Mouse (Mus musculus): ENCODE data around the gene Cdc6.
"Not testable (repeated sequence)": the region's sequence is repeated elsewhere in the genome, so short reads cannot be mapped to it uniquely, and the experiment has no call there.

The Cdc6 gene

DNA sequence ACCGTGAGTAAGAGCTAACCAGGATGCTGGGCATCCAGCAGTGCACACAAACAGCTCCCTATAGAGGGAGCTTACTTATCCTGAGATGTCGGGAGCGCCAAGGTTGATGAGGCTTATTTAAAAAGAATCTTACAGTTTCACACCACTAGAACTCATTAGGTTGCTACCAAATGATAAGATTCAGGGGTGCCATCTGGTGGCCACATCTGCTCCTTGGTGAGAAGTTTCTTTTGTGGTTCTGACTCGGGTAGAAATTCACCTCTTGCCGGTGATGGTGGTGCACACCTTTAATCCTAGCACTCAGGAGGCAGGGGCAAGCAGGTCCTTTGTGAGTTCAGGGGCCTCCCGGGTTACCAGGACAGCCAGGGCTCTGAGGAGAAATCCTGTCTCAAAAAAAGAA is 2.1 kb downstream of the Cdc6 start:
- DNase-seq (ENCODE audit: low spot score in 2 of 2), result peak; percentile 50 to 53

DNA sequence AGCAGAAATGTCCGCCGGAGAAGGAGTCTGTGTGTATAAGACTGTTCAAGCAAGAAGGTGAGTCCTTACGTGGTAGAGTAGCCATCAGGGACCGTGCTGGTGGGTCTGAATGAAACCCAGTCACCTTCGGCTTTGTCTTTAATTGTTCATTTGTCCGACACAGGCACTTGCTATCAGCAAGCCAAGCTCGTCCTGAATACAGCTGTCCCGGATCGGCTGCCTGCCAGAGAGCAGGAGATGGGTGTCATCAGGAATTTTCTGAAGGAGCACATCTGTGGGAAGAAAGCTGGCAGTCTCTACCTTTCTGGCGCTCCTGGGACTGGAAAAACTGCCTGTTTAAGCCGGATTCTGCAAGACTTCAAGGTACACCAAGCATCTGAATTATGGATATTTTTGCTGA is 2.8 kb downstream of the Cdc6 start:
- no peak for DNase-seq (ENCODE audit: low spot score in 2 of 2)

DNA sequence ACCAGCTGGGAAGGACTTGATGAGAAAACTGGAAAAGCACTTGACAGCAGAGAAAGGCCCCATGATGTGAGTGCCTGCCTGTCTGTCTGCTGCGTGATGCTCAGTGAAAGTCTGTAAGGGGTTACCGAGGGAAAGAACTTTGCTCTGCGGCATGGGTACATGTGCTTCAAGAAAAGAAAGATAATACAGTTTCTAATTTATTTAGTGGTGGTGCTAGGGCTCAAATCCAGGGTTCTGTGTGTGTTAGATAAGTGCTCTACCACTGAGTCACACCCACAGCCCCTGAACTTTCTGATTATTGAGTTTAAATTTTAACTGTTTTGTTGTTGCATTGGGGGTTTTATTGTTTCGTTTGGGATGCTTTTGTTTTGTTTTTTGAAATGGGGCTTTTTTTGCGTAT is 3.9 kb downstream of the Cdc6 start:
- no peak for DNase-seq (ENCODE audit: low spot score in 2 of 2)

DNA sequence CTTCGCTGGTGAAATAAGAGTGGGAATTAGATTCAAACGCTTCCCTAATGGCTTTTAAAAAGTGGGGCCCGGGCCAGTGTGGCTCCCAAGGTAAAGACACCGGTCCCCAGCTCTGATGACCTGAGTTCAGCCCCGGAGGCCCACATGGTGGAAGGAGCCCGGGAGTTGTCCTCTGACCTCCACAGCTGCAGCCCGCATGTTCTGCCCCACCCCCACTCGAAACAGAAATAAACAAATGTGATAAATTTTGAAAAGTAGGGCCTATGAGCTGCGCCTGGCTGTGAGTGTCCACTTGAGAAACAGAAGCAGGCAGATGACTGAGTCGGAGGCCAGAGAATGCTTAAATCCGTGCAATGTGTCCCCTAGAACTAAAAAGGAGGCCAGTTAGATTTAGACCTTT is 6.6 kb downstream of the Cdc6 start:
- DNase-seq (ENCODE audit: low spot score in 2 of 2), result no peak

DNA sequence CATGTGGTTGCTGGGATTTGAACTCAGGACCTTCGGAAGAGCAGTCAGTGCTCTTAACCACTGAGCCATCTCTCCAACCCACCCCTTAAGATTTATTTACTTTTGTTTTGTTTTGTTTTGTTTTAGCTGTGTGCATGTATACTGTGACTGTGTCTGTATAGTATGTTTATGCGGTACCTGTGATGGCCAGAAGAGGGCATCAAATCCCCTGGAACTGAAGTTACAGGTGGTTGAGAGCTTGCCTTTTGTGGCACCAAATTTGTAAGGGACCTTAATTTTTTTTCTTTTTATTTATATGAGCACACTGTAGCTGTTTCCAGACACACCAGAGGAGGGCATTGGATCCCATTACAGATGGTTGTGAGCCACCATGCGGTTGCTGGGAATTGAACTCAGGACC is 8.8 kb downstream of the Cdc6 start:
- DNase-seq (ENCODE audit: low spot score in 2 of 2), result not testable (repeated sequence)

DNA sequence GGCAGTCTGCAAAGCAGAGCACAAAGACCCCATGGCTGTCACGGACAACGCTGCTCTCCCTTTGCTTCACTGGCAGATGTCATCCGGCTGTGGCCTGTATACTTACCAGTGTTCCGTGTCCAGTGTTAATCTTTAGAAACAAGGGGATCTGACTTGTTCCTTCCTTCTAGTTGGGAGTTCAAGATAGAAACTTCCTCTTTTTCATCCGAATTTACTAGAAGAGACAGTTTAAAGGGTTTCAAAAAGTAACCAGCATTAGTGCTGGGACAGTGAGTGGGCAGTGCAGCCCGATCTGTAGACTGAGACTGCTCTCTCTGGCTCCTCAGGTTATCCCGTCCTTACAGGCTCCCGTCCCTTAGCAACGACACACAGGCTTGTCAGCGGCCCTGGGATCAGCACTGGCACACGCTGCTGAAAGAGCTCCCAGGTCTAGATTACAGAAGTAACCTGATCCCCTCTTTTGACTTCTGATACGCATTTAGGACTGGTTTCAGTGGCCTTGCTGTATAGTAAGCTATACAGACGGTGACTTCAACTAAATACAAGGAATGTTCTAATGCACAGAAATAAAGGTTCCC is 9.9 kb downstream of the Cdc6 start:
- DNase-seq (ENCODE audit: low spot score in 2 of 2), result no peak

DNA sequence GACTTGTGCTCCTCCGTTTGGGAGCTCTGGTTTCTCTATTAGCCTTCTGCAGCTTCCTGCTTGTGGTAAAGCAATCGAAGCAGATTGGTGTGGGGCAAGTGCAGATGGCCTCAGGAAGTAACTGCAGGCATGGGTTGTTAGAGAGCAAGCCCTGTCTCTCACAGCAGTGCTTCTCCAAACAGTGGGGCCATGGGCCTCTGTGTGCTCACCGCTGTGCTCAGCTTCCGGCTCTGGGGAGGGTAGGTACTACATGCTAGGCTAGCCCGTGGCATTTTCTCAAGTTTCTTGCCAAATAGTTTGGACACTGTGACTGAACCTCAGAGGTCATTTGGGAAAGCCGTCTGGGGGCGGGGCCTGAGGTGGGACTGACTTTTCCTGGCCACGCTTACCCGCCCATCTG is 10.6 kb downstream of the Cdc6 start:
- DNase-seq (ENCODE audit: low spot score in 2 of 2), result no peak

DNA sequence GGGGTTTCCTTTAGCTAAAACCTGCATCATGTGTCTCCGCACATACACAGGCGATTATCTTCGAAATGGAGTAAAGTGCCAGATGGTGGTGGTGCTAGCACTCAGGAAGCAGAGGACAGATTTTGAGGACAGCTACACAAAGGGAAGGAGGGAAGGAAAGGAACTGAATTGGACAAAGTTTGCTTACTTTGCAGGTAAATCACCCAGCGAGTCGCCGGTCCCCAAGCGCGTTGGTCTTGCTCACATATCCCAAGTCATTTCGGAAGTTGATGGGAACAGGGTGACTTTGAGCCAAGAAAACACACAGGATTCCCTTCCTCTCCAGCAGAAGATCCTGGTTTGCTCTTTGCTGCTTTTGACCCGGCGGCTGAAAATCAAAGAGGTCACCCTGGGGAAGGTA is 11.4 kb downstream of the Cdc6 start:
- DNase-seq (ENCODE audit: low spot score in 2 of 2), result no peak

DNA sequence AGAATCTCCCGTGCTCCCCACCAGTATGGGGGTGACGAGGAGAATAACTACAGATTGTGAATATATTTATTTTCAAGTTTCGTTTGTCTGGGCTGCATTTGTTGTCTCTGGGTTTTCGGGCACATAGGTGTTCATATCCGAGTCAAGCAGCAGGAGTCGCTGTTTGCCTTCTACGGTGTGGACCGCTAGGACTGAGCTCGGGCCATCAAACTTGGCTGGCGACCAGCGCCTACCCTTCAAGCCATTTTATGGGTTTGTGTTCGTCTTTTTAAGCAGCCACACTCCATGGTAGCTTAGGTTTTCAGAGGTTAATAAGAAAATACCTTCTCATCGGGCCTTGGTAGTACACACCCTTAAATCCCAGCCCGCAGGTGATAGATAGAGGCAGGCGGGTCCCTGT is 14.2 kb downstream of the Cdc6 start:
- DNase-seq (ENCODE audit: low spot score in 2 of 2), result not testable (repeated sequence)

DNA sequence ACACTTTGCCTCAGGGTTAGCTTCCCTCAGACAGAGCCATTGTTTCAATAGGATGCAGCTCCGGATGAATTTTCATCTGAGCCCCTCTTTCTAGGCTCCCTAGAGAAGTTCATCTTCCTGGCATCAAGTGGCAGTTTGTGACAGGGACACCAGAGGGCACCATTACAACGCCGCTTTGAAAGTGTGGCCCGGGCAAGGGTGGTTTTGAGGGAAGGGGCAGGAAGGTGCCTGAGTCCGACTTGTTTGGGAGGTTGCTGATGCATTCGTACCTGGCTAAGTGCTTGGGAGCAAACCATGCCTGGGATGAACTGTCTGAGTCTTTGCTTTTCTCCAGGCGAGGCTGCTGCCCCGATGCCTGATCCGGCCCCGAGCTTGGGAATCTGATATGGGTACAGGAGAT is 14.7 kb downstream of the Cdc6 start:
- not testable (repeated sequence) for DNase-seq (ENCODE audit: low spot score in 2 of 2)

DNA sequence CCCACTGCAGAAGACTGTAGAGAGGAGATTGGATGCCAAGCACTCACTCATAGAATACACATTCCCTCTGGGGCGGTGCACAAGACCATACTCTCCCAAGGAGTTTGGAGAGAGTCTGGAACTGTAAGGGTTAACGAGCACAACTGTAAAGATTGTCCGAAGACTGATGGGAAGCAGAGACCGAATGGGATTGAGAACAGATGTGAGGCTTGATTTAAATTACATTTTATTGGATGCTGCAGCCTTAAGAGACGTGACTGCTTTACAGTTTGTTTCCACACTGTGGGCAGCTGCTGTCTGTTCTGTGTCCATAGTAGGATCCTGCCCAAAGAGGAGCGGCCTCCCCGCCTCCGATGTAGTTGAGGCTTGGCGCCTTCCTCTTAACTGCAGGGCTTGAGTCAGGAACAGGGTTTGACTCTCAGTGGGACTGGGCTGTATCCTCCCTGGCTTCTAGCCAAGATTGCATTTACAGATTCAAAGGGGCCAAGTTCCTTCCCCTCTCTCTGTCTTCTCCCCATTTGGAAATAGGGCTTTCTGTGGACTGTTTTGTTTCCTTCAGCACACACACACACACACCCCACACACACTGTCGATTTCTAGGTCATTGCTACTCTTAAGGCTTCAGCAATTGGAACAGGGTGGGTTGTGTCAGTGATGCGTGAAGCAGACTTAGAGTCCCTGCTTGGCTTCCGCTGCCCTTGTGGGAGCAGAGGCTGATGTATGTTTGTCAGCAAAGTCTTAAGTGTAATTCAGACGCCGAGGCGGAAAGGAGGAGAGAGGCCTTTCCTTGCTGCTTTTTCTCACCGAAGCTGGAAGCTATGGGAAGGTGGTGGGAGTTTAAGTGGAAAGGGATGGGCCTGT is 15.5 kb downstream of the Cdc6 start:
- not testable (repeated sequence) for DNase-seq (ENCODE audit: low spot score in 2 of 2)

DNA sequence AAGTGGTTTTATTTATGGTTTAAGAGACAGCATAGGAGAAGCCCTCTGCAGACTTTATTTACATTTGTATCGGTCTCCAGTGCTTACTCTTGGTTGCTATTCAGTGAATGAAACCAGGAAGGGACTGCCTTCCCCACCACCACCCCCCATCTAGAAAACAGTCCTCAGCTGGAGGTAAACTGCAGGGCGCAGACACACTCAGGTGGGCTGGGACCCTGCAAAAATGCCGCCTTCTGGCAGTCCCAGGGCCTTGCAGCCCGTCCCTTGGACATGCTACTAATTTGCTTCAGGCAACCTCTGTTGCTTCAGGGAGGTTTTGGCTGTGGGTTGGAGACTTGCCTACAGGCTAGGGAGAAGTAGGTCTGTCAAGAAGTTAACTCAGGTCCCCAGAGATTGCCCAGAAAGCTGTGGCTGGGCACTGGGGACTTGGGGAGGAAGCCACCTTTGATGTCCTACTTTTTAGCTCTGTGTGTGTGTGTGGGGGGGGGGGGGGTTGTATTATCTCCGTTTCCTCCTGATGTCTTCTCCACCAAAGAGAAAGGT is 17.1 kb downstream of the Cdc6 start:
- DNase-seq (ENCODE audit: low spot score in 2 of 2), result no peak

DNA sequence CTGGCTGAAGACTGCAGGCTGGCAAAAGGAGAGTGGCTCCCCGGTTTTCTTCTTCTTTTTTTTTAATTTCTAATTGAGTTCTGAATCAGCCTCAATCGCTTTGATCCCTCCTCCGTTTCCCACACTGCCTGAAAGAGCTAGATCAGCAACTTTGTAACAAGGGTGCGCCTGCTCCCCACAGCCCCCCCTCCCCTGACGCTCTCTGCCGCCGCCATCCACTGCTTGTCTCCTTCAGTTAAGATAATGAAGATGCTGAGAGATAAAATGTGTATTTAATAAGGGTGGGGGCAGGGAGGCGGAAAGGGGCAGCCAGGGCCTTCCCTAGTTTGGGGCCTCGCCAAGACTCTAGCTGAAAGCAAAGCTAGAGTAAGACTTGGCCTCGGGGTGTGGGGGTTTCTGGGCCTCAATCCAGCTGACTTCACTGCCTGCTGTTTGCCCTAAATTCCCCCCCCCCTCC is 17.7 kb downstream of the Cdc6 start:
- no peak for DNase-seq (ENCODE audit: low spot score in 2 of 2)

DNA sequence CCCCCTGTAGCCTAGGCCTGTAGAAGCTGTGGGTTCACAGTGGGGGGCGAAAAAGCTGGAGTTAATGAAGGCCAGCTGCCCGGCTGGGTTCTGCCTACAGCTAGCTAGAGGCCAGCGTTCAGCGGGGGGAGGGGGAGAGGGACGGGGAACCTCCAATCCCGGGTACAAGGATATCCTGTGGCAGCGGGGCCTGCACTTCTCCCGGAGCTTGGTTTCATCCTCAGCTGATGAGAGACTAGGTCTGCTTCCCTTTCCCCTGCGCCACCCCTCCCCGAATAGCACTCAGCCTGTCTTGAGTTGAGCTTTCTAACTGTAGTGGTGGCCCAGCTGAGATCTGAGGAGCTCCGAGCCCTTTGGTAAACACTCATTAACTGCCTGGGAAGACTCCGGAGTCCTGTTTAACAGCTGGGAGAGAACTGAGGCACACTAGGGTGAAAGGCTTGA is 18.3 kb downstream of the Cdc6 start:
- no peak for DNase-seq (ENCODE audit: low spot score in 2 of 2)

DNA sequence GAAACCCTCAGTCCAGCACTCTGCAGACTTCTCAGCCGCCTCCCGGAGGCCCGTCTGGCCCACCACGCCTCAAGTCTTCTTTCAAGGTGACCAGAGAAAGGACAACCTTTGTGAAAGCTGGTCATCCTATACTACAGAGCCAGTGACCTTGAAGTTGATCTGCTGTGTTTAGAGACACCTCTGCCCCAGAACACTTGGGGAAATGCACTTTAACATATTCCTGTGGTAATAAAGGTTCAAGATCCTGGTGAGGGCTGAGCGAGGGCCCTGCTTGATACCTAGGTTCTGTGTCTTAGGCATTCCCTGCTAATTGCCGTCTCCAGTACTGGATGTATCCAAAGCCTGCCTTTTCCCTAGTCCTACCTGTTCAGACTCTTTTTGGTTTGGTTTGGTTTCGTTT is 19.0 kb downstream of the Cdc6 start:
- no peak for DNase-seq (ENCODE audit: low spot score in 2 of 2)

DNA sequence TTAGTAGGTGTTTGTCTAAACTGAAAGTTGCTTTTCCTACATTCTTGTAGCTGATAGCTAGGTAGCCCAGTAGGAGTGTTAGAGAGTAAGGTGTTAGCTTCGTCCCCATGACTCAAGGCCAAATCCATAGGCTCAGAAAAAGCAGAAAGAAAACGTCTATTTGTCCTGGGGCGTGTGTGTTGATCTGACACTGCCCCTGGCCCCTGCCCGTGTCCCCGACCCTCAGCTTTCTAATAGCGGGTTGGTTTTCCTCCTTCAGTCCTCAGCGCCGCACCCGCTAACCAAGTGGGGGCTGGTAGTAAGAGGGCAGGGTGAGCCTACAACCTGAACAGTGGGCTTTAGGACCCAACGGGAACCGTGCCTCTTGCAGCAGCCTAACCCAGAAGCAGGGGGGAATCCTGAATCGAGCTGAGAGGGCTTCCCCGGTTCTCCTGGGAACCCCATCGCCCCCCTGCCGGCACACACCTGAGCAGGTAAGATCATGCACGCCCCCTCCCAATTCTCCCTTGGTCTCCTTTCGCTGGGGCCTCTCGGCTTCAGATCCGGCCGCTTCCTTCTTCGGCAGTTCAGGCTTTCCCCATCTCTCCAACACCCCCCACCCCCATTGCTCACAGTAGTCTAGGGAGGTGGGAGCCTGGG is 20.0 kb downstream of the Cdc6 start, which contains the start of gene Rara:
Rara (plus strand) TSS at position 381 of the 639 bp plus-strand sequence.
- DNase-seq (ENCODE audit: low spot score in 2 of 2), result no peak

DNA sequence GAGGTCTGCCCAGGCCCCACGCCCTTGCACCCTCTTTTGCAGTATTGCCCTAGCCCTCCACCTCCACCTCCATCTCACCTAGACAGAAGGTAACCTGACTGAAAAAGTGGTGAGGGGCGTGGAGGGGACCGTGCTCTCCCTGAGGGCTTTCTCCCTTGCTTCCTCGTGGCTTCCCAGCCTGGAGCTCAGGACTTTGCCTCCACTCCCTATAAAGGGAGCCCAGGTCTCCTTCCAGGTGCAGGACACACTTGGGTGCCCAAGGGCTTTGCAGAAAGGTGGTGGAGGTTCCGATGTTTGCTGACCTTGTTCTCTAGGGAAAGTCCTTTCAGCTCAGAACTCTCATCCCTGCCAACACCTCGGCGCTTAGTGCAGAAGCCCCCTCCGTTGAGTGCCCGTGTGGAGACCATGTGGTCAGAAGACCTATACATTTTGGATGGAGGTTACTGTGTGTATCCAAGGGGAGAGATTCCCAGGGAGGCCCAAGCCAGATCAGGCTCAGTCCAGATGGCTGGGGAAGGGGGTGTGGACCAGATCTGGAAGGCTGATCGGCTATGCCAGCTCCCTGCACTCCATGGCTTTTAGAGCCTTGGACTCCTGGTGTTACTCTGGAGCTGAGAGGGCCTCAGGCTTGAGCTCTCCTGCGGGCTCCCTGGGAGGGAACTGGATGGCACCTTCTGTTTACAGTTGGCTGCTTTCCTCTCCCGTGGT is 20.7 kb downstream of the Cdc6 start:
- no peak for DNase-seq (ENCODE audit: low spot score in 2 of 2)

DNA sequence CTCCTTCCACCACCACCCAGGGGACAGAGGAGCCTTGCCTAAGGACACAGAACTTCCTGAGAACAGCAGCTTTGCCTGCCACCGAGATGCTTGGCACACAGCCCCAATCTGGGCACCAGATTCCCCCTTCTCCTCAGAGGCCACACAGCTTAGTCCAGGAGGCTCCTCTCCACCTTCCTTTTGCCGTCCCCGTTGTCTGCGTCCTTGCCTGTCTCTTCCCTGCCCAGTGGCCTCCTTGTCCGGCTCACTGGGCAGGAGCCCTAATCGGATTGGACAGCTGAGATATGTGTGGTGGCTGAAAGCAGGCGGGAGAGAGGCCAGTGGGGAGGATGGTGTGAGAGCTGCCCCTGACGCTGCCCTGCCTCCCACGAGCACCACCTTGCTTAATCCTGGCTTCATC is 21.9 kb downstream of the Cdc6 start:
- DNase-seq (ENCODE audit: low spot score in 2 of 2), result no peak

DNA sequence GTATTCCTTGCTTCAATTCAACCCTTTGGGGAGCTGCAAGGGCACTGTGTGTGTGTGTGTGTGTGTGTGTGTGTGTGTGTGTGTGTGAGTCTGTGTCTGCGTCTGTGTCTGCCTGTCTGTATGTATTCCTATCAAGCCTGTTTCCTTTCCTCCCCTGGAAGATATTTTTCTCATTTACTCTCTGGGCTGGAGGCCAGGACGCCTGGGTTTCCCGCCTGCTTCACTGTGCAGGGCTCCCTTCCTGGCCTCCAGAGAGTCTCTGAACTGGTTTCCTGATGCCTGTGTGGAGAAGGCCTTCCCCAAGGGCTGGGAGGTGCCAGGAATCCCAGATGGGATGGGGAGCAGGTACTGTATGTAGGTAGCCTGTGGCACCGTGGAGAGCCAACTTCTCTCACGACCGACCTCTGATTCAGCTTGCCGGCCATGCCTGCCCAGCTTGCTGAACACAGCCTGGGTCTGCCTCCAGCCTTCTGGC is 22.6 kb downstream of the Cdc6 start:
- DNase-seq (ENCODE audit: low spot score in 2 of 2), result no peak

DNA sequence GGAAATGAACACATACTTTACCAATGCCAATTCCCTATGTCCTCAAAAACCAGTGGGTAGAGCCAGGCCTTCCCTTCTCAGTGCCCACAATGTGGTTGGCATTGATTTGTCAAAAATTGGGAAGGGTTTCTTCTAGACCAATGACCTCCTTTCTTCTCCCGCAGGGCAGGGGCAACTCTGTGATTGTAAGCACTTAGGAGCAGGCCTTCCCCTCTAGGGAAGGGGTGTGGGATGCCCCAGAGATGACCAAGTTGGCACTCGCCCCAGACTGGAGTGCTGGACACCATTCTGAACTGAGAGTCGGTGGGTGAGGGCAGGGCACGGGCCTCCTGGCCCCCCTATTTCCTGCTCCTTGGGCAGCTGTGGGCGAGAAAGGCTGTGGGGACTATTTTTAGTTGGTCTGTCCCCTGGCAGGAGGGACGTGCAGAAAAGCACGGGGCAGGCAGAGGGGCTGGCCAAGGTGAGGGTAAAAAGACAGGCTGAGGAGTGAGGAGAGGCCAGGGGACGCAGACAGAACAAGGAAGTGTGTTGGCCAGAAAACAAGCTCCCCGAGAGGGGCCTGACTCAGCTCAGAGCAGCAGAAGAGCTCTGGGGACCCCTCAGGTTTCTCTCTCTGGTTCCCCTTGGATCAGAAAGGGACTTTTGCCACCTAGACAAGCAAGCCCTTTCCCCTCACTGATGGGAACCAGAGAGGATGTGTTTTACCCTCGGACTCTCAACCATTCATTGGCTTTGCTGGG is 23.3 kb downstream of the Cdc6 start:
- no peak for DNase-seq (ENCODE audit: low spot score in 2 of 2)
